Mouse (Mus musculus): Measurements from ENCODE around the gene Tnfaip2.
A peak's percentile ranks its signal among the peaks of the same experiment; 100 is the strongest.

The Tnfaip2 gene

GRCm38 (mm10) chr12:111445161-111445889, 3.1 kb downstream of the Tnfaip2 start:
- DNase-seq (ENCODE audit: low spot score): no peak

DNA sequence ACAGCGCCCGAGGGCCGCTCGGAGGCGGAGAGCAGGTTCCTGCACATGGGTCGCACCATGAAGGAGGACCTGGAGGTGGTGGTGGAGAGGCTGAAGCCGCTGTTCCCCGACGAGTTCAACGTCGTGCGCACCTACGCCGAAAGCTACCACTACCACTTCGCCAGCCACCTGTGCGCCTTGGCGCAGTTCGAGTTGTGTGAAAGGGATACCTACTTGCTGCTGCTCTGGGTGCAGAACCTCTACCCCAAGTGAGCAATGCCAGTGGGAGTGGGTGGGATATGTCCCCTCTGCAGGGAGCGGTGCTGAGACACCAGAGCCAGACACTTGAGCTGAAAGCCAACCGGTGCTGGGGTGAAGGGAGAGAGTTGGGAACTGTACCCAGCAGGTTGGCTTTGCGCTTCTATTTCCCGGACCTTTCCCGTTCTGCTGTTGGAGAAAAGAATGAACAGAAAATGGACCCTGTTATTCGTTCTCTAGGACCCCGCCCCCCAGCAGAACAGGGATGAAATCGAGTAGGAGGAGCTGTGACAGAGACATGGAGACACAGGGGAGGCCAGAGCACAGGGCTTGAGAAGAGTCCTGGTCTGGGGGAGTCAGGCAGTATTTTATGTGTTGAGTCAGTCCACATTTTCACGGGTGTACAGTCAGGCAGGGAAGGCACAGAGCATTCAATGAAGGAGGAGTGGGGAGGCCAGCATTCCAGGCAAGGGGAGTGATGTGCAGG, 3.8 kb downstream of the Tnfaip2 start:
- DNase-seq (ENCODE audit: low spot score): no peak

GRCm38 (mm10) chr12:111446745-111447144, 4.5 kb downstream of the Tnfaip2 start:
- no peak for DNase-seq (ENCODE audit: low spot score)

GRCm38 (mm10) chr12:111447350-111447749, 5.1 kb downstream of the Tnfaip2 start:
- no peak for DNase-seq (ENCODE audit: low spot score)

DNA sequence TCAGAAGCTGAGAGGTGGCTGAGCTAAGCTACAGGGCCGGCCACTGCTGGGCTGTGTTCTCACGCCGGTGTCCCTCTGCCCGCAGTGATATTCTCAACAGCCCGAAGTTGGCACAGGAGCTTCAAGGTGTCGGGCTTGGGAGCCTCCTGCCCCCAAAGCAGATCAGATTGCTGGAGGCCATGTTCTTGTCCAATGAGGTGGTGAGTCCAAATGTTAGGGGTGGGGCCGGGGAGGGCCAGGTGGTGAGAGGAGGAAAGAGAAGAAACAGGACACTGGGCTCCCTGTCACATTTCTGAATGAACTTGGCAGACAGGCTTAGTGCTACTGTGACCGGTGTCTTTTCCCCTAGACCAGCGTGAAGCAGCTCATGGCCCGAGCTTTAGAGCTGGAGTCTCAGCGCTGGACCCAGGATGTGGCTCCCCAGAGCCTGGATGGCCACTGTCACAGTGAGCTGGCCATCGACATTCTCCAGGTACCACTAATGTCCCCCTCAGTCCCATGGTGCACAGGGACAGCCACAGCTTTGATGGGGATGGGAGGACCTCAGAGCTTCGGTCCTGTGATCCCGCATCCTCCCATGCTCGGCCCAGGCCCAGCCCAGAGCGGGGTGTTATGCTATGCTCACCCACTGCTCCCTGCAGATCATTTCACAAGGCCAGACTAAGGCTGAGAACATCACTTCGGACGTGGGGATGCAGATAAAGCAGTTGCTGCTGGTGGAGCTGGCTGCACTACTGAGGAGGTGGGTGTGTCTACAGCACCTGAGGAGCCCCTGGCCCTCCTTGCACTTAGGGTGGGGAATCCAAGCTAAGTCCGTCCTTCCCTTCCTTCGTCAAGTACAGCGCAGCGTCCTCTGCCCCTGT, 5.9 kb downstream of the Tnfaip2 start:
- no peak for DNase-seq (ENCODE audit: low spot score)

- peak; percentile 49 for DNase-seq (ENCODE audit: low spot score)
These were observed 6.8 kb downstream of the Tnfaip2 start for GRCm38 (mm10) chr12:111448931-111449705.

DNA sequence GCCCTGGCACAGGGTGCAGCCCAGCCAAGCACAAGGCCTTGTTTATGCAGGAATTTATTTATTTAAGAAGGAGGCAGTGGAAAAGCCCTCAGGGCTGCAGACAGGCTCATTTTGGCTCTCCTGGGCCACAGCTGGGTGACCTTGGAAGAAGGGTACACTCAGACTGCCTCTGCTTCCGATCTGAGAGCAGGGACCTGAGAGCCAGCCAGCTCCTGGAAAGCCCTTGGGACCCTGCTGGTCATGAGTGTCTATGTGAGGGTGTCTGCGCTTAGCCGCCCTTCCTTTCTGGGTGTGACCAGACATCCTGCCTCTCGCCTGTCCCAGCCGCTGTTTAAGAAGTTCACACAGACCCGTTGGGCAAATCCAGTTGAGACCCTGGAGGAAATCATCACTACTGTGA, 8.1 kb downstream of the Tnfaip2 start:
- peak; percentile 45 for DNase-seq (ENCODE audit: low spot score)

- no peak for DNase-seq (ENCODE audit: low spot score)
These were observed 9.3 kb downstream of the Tnfaip2 start for GRCm38 (mm10) chr12:111451561-111451960.

GRCm38 (mm10) chr12:111454021-111454420, 11.8 kb downstream of the Tnfaip2 start:
- DNase-seq (ENCODE audit: low spot score): no peak

DNA sequence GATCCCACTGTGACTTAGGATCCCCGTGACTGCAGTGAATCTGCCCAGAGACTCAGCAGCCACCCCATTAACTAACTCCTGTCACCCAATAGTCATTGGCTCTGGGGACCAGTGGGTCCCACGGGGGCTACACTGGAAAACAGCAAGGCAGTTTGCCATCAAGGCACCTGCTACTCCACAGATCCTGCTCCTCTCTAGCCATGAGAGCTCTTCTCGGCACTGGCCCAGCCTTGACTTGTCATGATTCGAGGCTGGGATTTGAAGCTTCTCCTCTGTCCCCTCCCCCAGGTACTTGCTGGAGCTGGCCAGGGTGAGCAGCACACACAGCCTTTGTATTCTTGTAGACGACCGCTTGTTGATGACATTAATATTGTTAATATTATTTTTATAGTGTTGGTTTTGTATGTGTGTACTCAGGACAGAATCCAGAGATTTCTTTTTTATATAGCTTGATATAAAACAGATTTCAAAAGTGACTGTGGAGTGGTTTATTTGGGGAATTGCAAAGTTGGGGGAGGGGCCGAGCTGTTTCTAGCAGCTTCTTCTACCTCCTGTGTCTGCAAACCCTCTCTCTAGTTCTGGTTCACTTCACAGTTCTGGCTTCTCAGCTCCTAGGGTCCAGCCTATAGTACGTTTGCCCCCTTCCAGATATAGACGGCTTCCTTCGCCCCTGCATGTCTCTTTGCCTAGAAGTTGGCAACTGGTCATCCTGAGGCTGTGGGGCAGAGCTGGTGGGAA, 12.4 kb downstream of the Tnfaip2 start:
- no peak for DNase-seq (ENCODE audit: low spot score)

DNA sequence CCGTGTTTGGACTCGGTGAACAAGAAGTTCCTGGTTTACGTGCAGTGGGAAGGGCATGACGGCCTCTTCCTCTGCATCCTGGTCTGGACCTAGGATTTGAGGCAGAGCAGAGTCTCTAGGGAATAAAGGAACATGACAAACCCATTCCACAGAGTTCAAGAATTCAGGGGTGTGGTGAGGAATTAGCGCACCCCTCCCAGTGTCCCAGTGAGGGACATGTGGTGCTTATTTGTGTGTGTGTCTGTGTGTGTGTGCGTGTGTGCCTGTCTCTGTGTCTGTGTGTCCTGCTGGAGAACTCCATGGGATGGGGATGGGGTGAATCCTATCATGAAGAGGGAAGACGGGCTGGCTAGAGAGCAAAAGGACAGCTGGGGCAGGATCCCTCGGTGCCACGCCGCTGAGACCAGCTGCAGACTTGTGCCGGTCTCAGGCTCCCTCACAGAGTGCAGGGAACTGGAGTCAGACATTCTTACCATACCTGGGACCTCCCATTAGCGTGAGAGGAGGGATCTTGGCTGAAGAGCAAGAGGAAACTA, 13.1 kb downstream of the Tnfaip2 start:
- DNase-seq (ENCODE audit: low spot score): no peak

DNA sequence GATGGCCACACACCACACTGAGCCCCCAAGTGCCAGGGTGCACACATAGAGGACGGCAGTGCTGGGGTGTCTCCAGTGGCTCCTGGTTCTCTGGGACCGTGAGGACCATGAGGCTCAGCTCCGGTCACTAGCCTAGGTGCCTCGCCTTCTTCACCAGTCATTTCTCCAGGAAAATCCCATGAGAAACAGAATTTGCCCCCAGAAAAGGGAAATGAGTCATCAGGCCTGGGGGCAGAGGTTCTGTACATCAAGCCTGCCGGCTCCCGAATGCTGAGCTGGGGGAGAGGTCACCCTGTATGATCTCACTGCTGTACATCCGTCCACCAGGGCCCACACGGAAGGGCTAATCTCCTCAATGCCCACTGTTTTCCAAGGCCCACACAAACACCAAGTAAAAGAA, 13.6 kb downstream of the Tnfaip2 start:
- no peak for DNase-seq (ENCODE audit: low spot score)

DNA sequence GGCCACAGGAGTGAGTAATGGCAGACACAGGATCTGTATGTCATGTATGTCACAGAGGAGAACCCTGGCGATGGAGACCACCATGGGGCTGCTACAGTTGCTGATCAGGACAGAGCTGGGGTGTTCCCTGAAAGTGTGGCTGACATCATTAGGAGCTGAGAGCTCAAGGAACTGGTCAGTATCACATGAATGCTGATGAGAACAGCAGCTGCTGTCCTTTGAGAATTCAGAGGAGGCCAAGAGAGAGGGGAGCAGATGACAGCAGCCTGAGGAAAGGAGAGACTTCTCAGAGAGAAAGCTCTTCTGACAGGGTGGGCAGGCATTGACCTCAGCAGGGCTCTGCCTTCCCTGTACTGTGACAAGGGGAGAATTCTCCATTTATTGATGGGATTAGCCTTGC, 15.5 kb downstream of the Tnfaip2 start:
- DNase-seq (ENCODE audit: low spot score): no peak

DNA sequence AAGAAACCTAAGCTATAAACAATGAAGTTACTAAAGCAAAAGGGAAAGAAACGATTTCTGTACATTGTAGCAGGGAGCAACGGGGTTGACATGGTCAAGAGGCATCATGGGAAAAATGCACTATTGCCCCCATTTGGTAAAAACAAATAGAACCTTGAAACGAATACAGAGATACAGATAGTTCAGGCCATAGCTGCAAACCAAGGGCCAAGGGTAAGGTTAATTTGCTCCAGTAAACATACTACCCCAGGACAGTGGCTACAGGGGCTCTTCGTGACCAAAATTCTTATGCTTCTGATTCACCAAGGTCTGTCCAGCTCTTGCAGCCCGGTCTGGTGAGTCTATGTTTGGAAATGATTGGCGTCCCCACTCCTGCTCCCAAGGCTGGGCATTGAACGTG, 21.3 kb downstream of the Tnfaip2 start:
- no peak for DNase-seq (ENCODE audit: low spot score)

DNA sequence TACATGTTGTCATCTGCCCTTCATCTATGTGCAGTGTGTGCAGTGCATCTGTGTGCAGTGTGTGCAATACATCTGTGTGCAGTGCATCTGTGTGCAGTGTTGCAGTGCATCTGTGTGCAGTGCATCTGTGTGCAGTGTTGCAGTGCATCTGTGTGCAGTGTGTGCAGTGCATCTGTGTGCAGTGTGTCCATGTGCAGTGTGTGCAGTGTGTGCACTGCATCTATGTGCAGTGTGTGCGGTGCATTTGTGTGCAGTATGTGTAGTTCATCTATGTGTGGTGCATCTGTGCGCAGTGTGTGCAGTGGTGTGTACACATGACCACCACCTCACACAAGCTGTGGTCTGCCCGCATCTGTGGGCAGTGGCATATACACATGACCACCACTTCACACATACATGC, 24.1 kb downstream of the Tnfaip2 start:
- DNase-seq (ENCODE audit: low spot score): no peak

GRCm38 (mm10) chr12:111468206-111468605, 25.9 kb downstream of the Tnfaip2 start:
- DNase-seq (ENCODE audit: low spot score): no peak

GRCm38 (mm10) chr12:111469507-111469906, 27.2 kb downstream of the Tnfaip2 start:
- DNase-seq (ENCODE audit: low spot score): peak; percentile 67

DNA sequence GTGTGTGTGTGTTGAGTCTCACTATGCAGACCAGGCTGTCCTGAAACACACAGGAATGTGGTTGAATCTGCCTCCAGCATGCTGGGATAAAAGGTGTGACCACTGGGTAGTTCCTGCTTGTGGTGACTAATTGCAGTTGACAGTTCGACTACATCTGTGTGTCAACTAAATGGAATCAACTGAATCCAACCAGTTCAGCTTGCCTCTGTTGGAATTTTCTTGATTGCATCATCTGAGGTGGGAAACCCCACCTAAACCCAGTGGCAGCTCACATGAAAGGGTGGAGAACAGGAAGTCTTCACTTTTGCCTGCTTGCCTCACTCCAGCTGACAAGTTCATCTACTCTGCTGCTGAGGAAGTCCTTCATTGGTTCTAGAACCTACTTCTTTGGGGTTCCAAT, 28.9 kb downstream of the Tnfaip2 start:
- no peak for DNase-seq (ENCODE audit: low spot score)

DNA sequence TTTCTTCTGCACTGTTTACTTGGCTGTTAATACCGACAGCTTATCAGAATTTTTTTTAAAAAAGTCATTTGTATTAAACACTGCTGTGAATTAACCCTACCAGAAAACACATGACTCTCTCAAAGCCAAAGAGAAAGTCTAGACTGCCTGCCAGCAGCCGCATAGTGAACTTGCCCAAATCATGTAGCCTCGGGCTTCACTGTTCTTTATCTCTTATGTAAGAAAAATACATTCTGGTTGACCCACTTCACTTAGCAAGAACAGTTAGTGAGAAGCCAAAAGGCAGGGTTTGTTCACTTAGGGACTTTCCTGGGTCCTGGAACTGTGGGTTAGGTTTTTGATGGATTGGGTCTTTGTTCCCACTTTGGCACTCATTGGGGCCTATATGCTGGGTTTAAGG, 29.5 kb downstream of the Tnfaip2 start:
- no peak for DNase-seq (ENCODE audit: low spot score)

DNA sequence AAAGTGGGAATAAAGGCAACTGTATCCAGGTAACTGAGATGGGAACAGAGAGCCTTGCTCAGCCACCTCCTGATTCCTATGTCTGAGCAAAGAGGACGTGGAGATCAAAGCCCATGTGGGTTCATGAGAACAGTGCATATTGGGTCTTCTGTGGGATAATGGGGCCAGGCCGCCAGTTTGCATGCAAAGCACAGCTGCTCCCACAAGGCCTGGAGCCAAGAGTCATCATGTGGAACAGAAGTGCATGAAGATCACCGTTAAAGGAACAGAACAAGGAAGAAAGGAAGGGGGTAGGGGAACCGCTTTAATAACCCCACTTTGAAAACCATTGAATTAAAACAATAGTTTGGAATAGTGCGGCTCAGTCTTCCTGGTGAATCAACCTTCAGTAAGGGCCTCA, 30.6 kb downstream of the Tnfaip2 start:
- no peak for DNase-seq (ENCODE audit: low spot score)

DNA sequence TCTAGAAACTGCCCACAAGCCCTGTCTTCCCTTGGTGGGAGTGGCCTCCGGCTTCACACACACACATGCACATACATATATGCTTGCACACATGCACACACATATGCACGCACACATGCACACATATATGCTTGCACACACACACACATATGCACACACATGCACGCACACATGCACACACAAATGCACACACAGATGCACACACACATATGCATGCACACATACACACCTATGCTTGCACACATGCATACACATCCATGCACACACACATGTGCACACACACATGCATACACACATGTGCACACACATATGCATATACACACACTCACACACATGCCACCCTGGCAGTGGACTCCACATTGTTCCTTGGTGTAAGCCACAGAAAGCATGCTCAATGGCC, 32.1 kb downstream of the Tnfaip2 start:
- DNase-seq (ENCODE audit: low spot score): no peak

All from lung, postnatal 25 days (tissue).